Mouse (Mus musculus) MN1 (cell line): ENCODE data around the gene Zcchc13.

Source experiments
- DNase-seq: peaks from one replicate; pipeline ENCODE4 v3.0.0-alpha.2; 2016; ENCODE audit warnings: low spot score

Gene Zcchc13

DNA sequence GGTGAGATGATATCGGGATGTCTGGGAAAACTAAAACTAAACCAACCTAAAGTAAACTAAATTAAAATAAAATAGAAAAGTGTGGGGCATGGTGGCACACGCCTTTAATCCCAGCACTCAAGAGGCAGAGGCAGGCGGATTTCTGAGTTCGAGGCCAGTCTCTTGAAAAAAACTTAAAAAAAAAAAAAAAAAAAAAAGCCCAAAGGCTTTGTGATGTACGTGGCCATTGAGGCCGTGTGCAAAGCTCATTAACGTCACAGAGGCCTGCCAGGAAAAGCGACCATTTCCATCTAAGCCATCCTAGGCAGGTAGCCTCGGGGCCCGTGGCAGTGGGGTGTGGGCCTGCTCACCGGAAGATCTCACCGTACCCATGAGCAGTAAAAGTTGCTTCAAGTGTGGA, at the start of gene Zcchc13:
Zcchc13 (plus strand) TSS at position 284 of the 400 bp plus-strand sequence.
- DNase-seq = no peak

- no peak for DNase-seq
These were observed 46.1 kb upstream of the Zcchc13 start for GRCm38 (mm10) chrX:103584262-103584661.

GRCm38 (mm10) chrX:103592056-103592455, 38.3 kb upstream of the Zcchc13 start:
- DNase-seq = no peak

DNA sequence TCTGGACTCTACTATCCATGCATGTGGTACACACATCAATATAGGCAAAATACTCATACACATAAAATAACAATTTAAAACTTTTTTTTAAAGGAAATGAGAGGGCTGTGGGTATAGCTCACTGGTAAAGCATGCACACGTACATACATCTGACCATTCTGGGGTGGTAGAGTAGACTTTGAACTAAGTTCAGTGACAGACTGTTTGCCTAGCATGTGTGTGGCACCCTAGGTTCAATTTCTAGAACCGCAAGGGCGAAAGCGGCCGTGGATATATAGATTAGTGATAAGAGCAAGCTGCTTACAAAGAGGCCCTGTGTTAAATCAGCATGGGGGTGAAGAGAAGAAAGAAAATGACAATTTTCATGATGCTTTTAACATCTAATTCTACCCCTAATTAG, 27.8 kb upstream of the Zcchc13 start:
- DNase-seq = no peak

GRCm38 (mm10) chrX:103604211-103604610, 26.2 kb upstream of the Zcchc13 start:
- no peak for DNase-seq

DNA sequence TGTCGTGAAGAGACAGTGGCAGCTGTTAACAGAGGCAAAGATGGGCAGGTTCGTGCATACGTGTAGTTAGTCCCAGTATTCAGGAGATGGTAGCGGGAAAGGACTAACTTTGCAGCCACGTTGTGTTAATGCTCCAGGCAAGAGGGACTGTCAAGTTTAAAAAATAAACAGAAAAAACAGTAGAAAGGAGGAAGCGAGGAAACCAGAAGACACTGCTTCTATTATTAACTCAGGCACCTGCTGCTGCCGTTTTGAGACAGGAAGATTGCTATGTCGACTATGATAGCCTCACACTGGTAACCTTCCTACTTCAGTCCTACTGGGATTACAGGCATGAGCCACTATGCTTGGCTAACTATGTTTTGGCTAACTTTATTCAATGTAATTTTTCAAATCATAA, 24.9 kb upstream of the Zcchc13 start:
- DNase-seq = no peak

- no peak for DNase-seq
These were observed 20.0 kb upstream of the Zcchc13 start for GRCm38 (mm10) chrX:103610401-103610800.

DNA sequence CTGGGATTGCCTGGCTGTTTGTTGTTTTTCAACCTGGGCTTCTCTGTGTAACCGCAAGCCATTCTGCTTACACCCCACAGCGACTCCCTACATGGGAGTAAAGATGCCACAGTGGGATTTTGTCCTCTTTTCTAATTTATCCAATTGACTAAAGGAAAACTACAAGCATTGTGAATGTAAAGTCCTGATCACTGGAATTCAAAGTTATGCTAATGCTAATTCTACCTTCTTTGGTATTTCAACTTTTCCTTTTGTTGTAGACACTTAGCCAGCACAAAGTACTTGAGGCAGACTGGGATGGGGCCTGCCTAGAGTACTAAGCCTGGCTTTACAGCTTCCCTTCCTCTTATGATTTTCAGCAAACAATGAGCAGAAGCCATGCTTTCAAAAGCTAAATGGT, 18.9 kb upstream of the Zcchc13 start:
- no peak for DNase-seq

DNA sequence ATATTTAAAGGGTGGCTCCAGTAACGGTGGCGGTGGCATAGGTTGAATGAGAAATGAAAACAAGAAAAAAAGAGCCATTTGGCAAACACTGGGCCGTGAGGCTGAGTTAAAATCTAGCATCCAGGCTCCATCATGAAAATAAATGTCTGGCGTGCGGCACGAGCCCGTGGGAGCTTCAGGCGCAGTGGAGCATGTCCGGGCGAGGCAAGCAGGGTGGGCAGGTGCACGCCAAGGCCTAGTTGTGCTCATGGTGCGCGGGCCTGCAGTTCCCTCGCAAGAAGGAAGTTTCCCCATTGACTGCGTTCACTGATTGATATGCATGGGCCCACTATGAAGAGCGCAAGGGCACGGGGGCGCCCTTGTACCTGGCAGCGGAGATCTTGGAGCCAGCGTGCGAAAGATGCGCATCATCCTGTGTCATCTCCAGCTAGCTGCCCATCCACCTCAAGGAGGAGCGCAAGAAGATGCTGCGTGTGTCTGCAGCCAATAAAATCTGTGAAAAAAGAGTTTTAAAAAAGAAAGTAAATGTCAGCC, 15.6 kb upstream of the Zcchc13 start:
- DNase-seq = no peak

DNA sequence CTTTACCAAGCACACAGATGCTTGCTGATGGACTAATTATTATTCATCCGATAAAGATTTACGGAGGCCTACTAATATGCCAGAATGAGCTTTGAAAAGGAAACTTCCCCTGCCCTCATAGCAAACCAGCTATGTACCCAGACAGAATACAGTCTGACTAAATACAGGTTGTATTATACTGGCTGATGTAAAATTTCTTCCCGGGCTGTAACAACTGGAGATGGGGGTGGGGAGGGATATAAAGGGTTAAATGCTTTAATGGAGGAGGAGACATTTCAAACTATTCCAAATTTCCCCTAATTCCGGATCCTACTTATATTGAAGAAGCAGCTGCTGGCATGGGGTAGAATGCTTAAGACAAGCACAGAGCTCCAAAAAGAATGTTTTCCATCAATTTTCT, 14.9 kb upstream of the Zcchc13 start:
- no peak for DNase-seq

DNA sequence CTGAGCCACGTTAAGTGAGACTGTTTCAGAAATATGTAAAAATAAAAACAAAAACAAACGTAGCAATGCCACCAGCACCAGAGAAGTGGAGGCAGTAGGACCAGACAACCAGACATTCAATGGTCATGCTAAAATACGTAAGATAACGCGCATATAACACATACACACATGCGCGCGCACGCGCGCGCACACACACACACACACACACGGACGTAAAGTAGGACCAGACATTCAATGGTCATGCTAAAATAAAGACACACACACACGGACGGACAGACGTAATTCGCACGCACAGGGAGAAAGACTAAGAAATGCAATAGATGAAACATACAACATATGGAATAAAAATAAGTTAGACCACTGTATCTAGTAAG, 14.2 kb upstream of the Zcchc13 start:
- peak; percentile 75 for DNase-seq

DNA sequence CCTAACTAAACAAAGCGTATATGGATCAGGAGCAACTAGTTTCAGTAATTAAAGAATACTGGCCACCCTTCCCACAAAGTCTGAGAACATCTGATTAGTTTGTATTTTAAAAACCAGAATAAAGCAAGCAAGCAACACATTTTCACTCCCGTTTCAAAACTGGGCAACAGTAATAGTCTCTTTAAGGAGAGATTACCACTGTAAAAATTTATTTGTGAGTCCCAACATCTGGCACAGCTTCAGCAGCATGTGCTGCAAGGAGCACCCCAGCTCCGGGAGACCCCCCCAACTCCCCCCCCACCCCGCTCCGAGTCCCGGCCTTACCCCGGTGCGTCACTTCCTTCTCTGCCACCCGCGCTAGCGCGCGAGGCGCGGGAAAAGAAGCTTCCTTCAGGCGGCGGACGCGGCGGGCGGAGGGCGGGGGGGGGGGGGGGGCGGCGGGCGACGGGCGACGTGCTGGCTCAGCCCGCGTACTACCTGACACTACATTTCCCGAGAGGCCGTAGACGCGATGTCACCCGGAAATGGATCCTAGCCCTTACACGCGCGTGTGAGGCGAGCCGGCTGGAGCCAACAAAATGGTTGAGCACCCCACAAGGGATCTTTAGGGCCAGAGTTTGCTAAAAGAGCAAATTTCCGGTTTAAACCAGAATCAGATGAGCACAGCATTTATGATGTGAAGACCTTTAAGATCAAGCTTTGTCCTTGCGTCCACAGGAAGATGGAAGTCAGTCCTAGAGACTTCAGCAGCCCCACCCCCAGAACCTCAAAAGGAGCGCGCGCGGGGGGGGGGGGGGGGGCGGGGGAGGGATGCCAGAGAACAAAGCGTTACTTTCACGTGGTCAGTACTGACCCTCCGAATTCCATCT, 13.6 kb upstream of the Zcchc13 start:
- peak; percentile 92 for DNase-seq

- DNase-seq = no peak
These were observed 12.8 kb upstream of the Zcchc13 start for GRCm38 (mm10) chrX:103617405-103618095.

DNA sequence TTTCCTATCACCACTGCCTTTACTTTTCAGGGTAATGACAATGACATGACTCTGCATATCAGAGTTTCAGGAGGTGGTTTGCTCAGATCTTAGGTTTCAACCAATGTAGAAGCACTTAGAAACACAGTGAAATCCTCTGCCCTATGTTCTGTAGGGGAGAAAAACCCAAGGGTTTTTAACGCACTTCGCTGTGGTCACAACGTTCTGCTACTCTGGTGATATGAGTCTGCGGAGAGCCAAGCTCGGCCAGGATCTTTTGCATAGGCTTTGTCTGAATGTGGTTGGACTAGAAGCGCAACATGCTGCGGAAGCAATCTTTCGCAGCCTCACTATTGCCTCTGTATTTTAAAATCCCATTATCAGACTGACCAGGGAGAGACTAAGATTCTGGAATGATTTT, 8.6 kb upstream of the Zcchc13 start:
- no peak for DNase-seq

GRCm38 (mm10) chrX:103622260-103622934, 8.0 kb upstream of the Zcchc13 start:
- DNase-seq = peak; percentile 97

DNA sequence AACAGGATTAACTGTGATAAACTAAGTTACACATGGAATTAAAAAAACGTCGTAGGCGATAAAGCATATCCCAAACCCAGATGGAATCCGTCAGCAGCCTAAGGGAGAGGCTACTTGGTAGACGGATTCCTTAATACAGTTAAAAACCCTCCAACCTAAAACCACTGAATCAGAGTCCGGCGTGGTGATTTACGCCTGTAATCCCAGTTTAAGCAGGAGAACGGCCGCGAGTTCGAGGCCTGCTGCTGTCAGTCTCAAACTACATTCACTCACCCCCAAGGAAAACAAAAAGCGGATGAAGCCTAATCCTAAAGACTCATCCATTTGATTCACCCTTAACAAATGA, 7.5 kb upstream of the Zcchc13 start:
- peak; percentile 42 for DNase-seq

DNA sequence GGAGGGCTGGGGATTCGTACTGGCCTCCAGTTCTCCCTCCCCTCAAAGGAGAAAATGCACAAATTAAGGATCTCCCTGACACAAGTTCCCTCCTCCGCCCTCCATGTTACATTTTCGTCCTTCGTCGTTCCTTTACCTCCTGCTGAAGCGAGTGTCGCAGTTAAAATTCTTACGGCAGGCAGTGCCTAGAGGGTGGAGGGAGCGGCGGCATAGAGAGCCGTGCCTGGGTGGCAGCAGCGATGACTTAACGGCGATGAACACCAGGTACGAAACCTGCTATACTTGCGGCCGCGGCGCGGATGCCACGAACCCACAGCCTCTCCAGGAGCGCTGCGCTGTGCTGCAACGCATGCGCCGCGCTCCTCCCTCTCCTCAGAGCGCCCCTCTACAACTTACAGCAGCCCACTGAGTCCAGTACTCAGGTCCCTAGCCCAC, 7.0 kb upstream of the Zcchc13 start:
- DNase-seq = peak; percentile 41

- DNase-seq = peak; percentile 63
These were observed 5.8 kb upstream of the Zcchc13 start for GRCm38 (mm10) chrX:103624426-103625168.

- no peak for DNase-seq
These were observed 1.5 kb upstream of the Zcchc13 start for GRCm38 (mm10) chrX:103628890-103629289.

GRCm38 (mm10) chrX:103633895-103634294, 3.5 kb downstream of the Zcchc13 start:
- no peak for DNase-seq

DNA sequence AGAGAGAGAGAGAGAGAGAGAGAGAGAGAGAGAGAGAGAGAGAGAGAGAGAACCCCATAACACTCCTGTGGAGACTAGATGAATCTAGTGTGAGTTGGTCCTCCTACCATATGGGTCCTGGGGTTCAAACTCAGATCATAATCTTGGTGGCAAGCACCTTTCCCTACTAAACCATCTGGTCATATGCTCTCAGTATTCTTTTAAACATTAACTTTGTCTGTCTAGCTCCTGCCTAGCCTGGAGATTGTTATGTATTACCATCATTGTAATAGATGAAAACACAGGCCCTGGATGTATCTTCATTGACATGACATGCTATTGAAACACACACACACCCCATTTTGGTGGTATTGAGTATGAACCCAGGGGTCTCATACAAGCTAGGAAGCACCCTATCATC, 5.6 kb downstream of the Zcchc13 start:
- DNase-seq = no peak

DNA sequence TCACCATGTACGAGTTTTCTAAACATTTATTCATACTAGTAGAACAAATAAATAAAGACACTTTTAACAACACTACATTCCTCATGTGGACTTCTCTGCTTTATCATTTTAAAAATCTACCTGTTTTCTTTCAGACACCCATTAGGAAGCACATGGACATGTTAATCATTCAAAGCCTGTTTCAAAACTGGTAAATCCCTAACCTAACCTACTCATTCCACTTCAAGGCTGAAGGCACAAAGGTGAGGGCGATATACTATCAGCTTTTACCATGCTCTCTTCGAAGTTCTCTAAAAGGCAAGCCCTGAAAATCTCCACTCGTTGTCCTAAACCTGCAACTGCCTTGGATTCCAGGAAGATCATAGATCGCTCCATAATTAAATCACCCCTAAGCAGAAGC, 8.2 kb downstream of the Zcchc13 start:
- no peak for DNase-seq
